Mouse (Mus musculus): ENCODE results near the gene Taf6l. TPM values are rescaled to one million over a fixed set of nuclear protein-coding genes. Genes with fewer than 3 reads are reported as not detected.
A peak's percentile ranks its signal among the peaks of the same experiment; 100 is the strongest.

Gene Taf6l
- polyA plus RNA-seq, 1 experiment from 2014 or later: 32.6 TPM

DNA sequence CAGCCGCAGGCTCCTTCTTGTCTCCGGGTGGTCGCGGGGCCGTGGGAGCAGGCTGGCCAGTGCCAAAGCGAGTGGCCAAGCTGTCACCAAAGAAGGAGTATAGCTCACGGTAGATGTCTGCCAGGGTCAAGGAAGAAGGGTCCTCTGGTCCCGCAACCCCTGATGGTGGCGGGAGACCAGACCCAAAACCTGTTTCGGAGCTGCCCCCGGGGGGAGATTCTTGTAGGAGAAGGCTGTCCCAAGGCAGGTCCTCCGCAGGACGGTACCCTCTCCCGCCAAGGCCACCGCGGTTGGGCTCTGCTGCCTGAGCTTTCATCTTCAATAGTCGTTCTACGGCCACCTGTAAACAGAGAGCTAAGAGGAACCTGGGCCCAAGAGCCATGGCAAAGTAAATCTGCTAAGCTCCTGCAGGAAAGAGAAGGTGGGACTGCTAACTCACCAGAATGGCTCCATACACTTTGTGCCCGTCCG, 11.2 kb downstream of the Taf6l start:
- H3K9ac ChIP-seq: peak overlapping the region; percentile 87
- peak; percentile 1 for ATAC-seq (replicated peaks)
- WGBS: 4% methylated on average over 20 of the region's 20 CpGs
- no peaks in the 10 kb centered on the region for H3K27me3 ChIP-seq (replicated peaks)
- peak overlapping the region; percentile 65 for H3K4me3 ChIP-seq
- peaks cover 3% of the 10 kb centered on the region; the same call in 1 of the 2 replicates for H3K36me3 ChIP-seq (replicated peaks)
- peak overlapping the region; percentile 94 for H3K4me2 ChIP-seq
- peaks cover 40% of the 10 kb centered on the region for H3K4me1 ChIP-seq
- peak overlapping the region; percentile 98 for H3K27ac ChIP-seq
- no peaks in the 10 kb centered on the region for H3K9me3 ChIP-seq

DNA sequence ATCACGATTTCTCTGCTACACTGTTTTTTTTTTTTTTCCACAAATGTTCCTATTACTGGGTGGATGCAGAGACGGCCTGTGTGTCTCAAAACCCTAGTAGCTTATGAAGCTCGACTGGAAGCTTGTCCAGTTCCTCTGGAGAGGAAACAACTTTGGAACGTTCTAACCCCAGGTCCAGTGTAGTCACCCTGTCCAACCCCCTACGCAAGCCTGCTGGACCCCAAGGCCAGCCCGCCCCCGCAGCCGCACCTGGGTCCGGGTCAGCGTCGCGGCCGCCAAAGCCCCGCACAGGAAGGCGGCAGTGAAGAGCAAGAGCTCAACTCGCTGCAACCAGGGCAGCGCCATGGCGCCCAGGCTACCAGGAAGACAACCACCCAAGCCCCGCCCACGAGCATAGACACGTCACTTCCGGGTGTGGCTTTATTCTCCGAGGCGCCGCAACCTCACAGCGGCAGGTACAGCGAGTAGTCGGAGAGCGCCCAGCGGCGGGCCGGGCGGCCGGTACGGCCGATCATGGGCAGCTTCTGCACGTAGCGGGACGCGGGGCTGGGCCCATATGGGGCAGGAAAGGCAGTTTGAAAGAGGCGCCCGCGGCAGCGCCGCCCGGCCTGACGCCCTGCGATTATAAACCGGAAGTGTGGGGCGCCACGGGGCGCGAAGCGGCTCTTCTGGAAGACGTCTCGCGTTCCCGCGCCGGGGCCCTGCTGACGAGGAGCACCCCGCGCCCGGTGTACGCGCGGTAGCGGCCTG, 12.0 kb downstream of the Taf6l start, which contains the start of gene Tmem179b:
Tmem179b (minus strand) TSS at position 382 of the 750 bp plus-strand sequence.
- Histone ChIP-seq H3K36me3 (replicated peaks) (peaks cover 6% of the 10 kb centered on the region), H3K9ac (peak within 1 kb of the TSS; percentile 87), H3K27me3 (replicated peaks) (no peaks in the 10 kb centered on the region), H3K4me1 (peaks cover 40% of the 10 kb centered on the region), H3K27ac (peak within 1 kb of the TSS; percentile 98), H3K4me3 (peak within 1 kb of the TSS; percentile 65), H3K4me2 (peak within 1 kb of the TSS; percentile 94), H3K9me3 (no peaks in the 10 kb centered on the region)
- peak; percentile 95 for ATAC-seq (replicated peaks)
- WGBS: 1% methylated on average over 66 of the region's 68 CpGs

DNA sequence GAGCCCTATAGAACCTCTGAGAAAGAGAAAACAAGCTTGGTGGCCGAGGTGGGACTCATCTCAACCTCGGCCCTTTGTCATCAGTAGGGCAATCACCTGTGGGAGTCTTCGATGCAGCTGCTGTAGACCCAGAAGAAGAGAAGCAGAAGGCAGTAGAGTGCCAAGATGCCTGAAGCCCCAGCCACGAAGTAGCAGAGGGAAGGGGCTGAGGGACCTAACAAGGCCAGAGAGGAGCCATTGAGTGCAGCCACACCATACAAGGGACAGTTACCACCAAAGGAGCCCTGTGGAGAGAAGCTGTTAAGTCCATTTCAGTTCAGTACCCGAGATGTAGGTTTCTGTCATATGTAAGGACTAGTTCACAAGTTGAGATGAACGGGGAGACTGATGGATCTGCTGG, 12.8 kb downstream of the Taf6l start:
- H3K27me3 ChIP-seq (replicated peaks): no peaks in the 10 kb centered on the region
- H3K4me3 ChIP-seq: peak overlapping the region; percentile 65; the same call in 1 of the 2 replicates
- H3K36me3 ChIP-seq (replicated peaks): peaks cover 12% of the 10 kb centered on the region
- H3K4me2 ChIP-seq: peak overlapping the region; percentile 94
- no peak for ATAC-seq (replicated peaks)
- WGBS: 54% methylated on average over 6 of the region's 6 CpGs
- peak overlapping the region; percentile 12 for H3K9ac ChIP-seq
- no peaks in the 10 kb centered on the region for H3K9me3 ChIP-seq
- peaks cover 40% of the 10 kb centered on the region for H3K4me1 ChIP-seq
- peak overlapping the region; percentile 55; the same call in 1 of the 2 replicates for H3K27ac ChIP-seq

DNA sequence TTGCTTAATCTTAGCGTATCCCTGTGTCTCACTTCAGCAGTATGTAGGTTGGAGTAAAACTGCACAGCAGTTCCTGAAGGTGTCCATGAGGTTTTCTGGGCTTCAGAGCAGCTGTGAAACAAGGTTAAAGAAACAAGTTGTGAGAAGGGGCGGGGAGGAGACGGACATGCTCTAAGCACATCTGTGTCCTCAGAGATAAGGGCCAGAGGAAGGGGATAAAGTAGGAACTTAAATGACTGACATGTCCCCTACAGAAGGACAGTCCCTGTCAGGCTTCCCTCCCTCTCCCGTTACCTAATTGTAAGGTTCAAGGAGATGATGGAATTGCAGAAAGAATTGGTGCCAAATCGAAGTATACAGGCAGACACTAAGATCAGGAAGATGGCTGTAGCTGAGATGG, 13.2 kb downstream of the Taf6l start:
- H3K27me3 ChIP-seq (replicated peaks): no peaks in the 10 kb centered on the region
- ATAC-seq (replicated peaks): no peak
- H3K4me3 ChIP-seq: 0 out of 2 replicates have a peak overlapping the region, but pooled peaks have one; percentile 65
- 87% methylated on average over 5 of the region's 5 CpGs for WGBS
- H3K9ac ChIP-seq: peak overlapping the region; percentile 12; the same call in 1 of the 2 replicates
- peaks cover 16% of the 10 kb centered on the region for H3K36me3 ChIP-seq (replicated peaks)
- peak overlapping the region; percentile 94 for H3K4me2 ChIP-seq
- H3K9me3 ChIP-seq: no peaks in the 10 kb centered on the region
- peaks cover 40% of the 10 kb centered on the region for H3K4me1 ChIP-seq
- no peak overlapping the region for H3K27ac ChIP-seq

DNA sequence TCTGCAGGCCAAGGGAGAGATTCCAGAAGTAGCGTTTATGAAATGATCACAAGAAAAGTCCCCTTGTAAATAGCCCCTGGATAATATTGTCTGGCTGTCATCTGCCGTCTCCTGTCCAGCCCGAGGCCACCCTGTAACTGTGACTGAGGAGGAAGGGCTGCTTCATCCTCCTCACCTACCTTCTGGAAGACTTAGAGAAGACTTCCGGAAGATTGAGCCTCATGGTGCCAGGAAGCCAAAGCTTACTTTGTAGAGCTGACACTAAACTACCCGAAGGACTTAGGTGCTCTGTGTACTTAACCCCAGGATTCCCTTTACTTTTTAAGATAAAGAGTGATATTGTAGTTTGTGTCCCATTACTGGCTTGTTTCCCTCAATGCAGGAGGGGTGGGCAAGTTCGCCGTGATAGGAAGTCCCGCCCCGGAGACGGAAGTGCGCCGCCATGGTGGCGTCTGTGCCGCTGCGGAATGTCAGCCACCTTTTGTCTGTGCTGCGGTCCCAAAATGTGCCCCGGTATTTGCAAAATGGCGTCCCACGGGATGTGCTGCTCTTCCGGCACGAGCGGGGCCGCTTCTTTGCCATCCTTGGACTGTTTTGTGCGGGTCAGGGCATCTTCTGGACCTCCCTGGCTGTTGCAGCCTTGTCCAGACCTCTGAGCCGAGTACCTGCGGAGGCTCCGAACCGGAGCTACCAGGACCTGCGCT, 15.5 kb downstream of the Taf6l start, which contains the start of gene Tmem223:
Tmem223 (plus strand) TSS at position 430 of the 704 bp plus-strand sequence.
- H3K36me3 ChIP-seq (replicated peaks): peaks cover 38% of the 10 kb centered on the region
- 20% methylated on average over 29 of the region's 29 CpGs for WGBS
- peak; percentile 44; the same call in 1 of the 2 replicates for ATAC-seq (replicated peaks)

DNA sequence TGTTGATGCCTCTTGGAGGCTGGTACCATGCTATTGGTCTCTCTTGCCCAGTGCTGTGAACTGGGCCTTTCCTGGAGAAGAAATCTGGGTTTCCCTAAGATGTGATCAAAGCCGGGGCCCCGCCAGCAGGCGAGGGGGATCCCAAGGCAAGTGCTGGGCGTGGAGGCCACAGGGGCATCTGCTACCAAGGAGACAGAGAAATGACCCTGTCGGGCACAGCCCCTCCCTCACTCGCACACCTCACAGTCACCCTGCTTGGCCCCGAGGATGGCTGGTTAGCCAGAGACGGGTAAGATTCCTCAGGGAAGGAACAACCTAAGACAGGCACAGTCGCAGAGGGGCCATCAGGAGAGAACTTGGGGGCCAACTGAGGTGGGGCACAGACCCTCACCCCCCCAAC, 20.7 kb downstream of the Taf6l start:
- 98% methylated on average over 9 of the region's 9 CpGs for WGBS
- no peak overlapping the region for H3K4me3 ChIP-seq
- H3K4me2 ChIP-seq: no peak overlapping the region
- no peaks in the 10 kb centered on the region for H3K27me3 ChIP-seq (replicated peaks)
- peaks cover 71% of the 10 kb centered on the region for H3K36me3 ChIP-seq (replicated peaks)
- H3K9me3 ChIP-seq: 0 out of 2 replicates have a peak, but pooled peaks cover 2% of the 10 kb centered on the region
- ATAC-seq (replicated peaks): no peak
- H3K4me1 ChIP-seq: peaks cover 5% of the 10 kb centered on the region
- no peak overlapping the region for H3K9ac ChIP-seq
- no peak overlapping the region for H3K27ac ChIP-seq

More for the DNA sequence above, 15.5 kb downstream of the Taf6l start, which contains the start of gene Tmem223:
- peak within 1 kb of the TSS; percentile 92 for H3K4me3 ChIP-seq
- H3K27ac ChIP-seq: peak within 1 kb of the TSS; percentile 93
- peak within 1 kb of the TSS; percentile 97 for H3K9ac ChIP-seq
- no peaks in the 10 kb centered on the region for H3K9me3 ChIP-seq
- peaks cover 38% of the 10 kb centered on the region for H3K4me1 ChIP-seq
- no peaks in the 10 kb centered on the region for H3K27me3 ChIP-seq (replicated peaks)
- peak within 1 kb of the TSS; percentile 68 for H3K4me2 ChIP-seq

DNA sequence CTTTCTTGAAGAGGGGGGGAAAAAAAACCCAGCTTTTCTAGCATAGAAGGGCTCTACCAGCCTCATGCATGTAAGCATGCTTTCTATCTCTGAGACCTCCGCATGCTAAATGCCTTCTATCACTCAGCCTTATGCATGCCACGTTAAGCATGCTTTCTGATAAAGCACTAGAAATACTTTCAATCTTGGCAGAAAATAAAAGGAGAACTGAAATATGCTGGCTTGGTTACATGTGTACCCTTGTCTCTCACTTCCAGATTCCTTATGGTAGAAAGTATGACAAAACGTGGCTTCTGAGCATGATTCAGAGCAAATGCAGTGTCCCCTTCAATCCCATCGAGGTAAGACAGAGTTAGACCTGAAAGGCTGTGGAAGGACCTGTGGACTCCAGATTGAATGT, 22.9 kb downstream of the Taf6l start:
- Histone ChIP-seq H3K27ac (no peak overlapping the region), H3K4me1 (peaks cover 10% of the 10 kb centered on the region), H3K4me3 (no peak overlapping the region), H3K9me3 (0 out of 2 replicates have a peak, but pooled peaks cover 2% of the 10 kb centered on the region), H3K27me3 (replicated peaks) (no peaks in the 10 kb centered on the region), H3K4me2 (no peak overlapping the region), H3K36me3 (replicated peaks) (peaks cover 58% of the 10 kb centered on the region), H3K9ac (no peak overlapping the region)
- 90% methylated on average over 4 of the region's 4 CpGs for WGBS
- ATAC-seq (replicated peaks): no peak

DNA sequence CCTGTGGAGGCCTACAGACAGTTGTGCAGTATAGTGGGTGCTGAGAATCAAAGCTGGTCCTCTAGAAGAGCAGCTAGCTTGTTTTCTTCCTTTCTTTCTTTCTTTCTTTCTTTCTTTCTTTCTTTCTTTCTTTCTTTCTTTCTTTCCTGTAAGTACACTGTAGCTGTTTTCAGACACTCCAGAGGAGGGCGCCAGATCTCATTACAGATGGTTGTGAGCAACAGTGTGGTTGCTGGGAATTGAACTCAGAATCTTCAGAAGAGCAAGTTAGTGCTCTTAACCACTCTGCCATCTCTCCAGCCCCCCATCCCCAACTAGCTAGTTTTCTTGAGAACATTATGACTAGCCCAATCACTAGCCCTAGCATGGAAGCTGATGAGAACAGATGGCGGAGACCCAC, 25.5 kb downstream of the Taf6l start:
- Histone ChIP-seq H3K4me1 (peaks cover 25% of the 10 kb centered on the region), H3K36me3 (replicated peaks) (peaks cover 33% of the 10 kb centered on the region), H3K27me3 (replicated peaks) (no peaks in the 10 kb centered on the region), H3K4me3 (no peak overlapping the region), H3K4me2 (no peak overlapping the region), H3K9me3 (0 out of 2 replicates have a peak, but pooled peaks cover 2% of the 10 kb centered on the region), H3K9ac (no peak overlapping the region), H3K27ac (no peak overlapping the region)
- WGBS: 88% methylated on average over 2 of the region's 2 CpGs
- no peak for ATAC-seq (replicated peaks)

DNA sequence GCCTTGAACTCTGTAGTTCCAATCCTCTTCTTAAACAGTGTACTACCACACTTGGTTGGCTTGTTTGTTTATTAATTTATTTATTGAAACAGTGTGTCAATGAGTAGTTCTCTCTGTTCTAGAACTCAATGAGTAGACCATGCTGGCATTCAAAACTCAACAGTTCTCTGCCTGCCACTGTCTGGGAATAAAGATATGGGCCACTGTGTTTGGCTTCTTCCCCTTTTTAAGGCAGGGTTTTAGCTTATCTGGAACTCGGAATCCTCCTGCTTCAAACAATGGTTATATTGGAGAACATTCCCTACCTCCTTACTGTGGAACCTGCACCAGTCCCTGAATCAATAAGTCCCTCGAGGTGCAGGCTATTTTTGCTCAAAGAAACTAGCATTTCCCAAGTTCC, 27.3 kb downstream of the Taf6l start:
- Histone ChIP-seq H3K4me1 (peaks cover 28% of the 10 kb centered on the region), H3K4me3 (no peak overlapping the region), H3K36me3 (replicated peaks) (peaks cover 20% of the 10 kb centered on the region), H3K27ac (no peak overlapping the region), H3K9me3 (no peaks in the 10 kb centered on the region), H3K4me2 (no peak overlapping the region), H3K9ac (no peak overlapping the region), H3K27me3 (replicated peaks) (no peaks in the 10 kb centered on the region)
- ATAC-seq (replicated peaks): no peak
- 93% methylated on average over 2 of the region's 2 CpGs for WGBS

DNA sequence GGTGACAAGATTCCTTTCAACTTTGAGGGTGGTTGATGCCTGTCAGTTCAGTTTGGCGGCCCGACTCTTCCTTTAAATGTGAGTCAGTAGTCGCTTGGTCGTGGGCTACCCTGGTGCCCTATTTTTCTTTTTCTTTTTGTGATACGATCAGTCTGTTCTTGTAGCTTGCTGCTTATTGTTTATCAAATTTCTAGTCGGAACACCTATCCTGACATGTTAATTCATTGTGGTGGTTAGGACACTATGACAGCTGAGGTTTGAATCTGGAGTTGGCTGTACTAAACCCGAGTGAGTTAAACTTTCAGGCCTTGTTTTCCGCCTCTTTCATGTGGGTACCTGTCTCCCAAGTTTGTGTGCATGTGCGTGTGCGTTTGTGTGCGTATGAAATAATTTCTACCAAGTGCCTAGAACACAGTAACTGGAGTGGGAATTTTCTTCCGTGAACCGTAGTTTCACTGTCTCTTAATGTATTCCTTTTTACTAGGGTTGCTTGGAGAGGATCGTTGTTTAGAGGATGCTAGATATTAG, 28.7 kb downstream of the Taf6l start:
- peaks cover 14% of the 10 kb centered on the region; the same call in 1 of the 2 replicates for H3K36me3 ChIP-seq (replicated peaks)
- peak overlapping the region; percentile 61 for H3K4me2 ChIP-seq
- no peaks in the 10 kb centered on the region for H3K27me3 ChIP-seq (replicated peaks)
- peak overlapping the region; percentile 88 for H3K27ac ChIP-seq
- H3K9ac ChIP-seq: peak overlapping the region; percentile 85
- H3K4me1 ChIP-seq: peaks cover 28% of the 10 kb centered on the region
- 5% methylated on average over 14 of the region's 14 CpGs for WGBS
- H3K4me3 ChIP-seq: peak overlapping the region; percentile 83
- H3K9me3 ChIP-seq: no peaks in the 10 kb centered on the region
- ATAC-seq (replicated peaks): no peak; the same call in 1 of the 2 replicates

DNA sequence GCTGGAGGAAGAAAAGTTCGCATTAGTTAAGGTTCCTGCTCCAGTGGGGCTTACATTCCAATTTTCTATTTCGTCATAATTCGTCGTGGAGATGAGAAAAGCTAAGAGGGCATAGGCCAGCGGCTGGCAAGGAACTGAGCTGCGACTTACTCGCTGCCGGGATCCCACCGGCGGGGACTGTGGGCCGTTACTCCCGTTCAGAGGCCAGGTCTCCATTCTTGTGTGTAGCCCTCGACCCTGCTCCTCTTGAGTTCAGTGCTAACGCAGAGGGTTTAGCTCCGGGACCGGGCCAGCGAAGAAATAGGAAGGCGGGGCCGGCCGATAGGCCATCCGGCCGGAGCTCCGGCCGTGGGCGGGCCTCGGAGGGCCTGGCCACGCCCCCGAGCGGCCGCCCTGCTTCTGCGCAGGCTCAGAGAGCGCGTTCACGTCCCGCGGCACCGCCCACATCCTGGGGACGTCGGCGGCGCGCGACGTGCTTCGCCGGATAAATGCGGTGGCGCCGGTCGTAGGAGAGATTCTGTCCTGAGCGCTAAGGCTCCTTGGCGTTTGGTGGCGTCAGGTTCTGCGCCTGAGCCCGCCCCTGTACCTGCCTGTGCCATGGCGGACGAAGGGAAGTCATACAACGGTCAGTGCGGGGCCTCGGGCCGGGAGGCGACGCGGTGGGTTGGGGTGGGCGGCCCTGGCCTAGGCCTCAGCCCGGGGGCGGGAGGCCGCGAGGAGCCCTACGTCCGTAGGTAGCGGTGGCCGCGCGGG, 29.4 kb downstream of the Taf6l start, which contains the start of gene Nxf1:
Nxf1 (plus strand) TSS at position 439 of the 753 bp plus-strand sequence.
- Histone ChIP-seq H3K4me1 (peaks cover 28% of the 10 kb centered on the region), H3K9ac (peak within 1 kb of the TSS; percentile 85), H3K27me3 (replicated peaks) (no peaks in the 10 kb centered on the region), H3K36me3 (replicated peaks) (peaks cover 13% of the 10 kb centered on the region; the same call in 1 of the 2 replicates), H3K9me3 (no peaks in the 10 kb centered on the region), H3K4me2 (peak within 1 kb of the TSS; percentile 61), H3K27ac (peak within 1 kb of the TSS; percentile 88), H3K4me3 (peak within 1 kb of the TSS; percentile 83)
- peak; percentile 94 for ATAC-seq (replicated peaks)
- under 1% methylated on average over 75 of the region's 75 CpGs for WGBS

All from midbrain, embryonic 15.5 days (tissue).